Mouse (Mus musculus): ENCODE data around the gene Slc35b2. TPM values are rescaled to one million over a fixed set of nuclear protein-coding genes. Genes with fewer than 3 reads are reported as not detected.

The Slc35b2 gene
- polyA plus RNA-seq, 1 experiment from 2014 or later = 85.6 TPM

DNA sequence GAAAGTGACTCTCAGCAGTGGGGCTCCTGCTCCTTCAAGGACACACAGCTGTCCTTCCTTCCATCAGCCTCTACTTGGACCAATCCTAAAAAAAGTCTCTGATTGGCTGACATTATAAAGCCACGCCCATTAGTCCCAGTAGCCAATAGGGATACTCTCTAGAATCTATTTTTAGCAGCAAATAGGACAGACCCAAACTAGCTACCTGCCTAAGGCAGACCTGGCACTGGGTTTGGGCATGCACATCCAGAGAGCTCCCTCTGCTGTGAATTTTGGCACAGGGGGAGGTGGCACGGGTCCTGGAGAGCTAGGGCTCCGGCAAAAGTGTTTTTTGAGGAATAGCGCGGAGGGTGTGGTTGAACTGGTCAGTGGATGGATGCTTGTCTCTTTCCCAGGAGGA, 37.1 kb upstream of the Slc35b2 start:
- ATAC-seq (ENCODE audit: insufficient number of reproducible peaks, low FRiP score) = 0 out of 2 replicates have a peak, but pooled peaks have one; percentile 19
- Histone ChIP-seq H3K4me2 (peak overlapping the region; percentile 34; the same call in 1 of the 2 replicates), H3K36me3 (no peaks in the 10 kb centered on the region), H3K9me3 (replicated peaks) (no peaks in the 10 kb centered on the region), H3K4me3 (no peak overlapping the region), H3K27me3 (replicated peaks) (peaks cover 55% of the 10 kb centered on the region), H3K9ac (no peak overlapping the region), H3K4me1 (replicated peaks) (peaks cover 32% of the 10 kb centered on the region), H3K27ac (ENCODE audit: poor library complexity, severe bottlenecking) (no peak overlapping the region)
- 28% methylated on average over 5 of the region's 5 CpGs for WGBS

DNA sequence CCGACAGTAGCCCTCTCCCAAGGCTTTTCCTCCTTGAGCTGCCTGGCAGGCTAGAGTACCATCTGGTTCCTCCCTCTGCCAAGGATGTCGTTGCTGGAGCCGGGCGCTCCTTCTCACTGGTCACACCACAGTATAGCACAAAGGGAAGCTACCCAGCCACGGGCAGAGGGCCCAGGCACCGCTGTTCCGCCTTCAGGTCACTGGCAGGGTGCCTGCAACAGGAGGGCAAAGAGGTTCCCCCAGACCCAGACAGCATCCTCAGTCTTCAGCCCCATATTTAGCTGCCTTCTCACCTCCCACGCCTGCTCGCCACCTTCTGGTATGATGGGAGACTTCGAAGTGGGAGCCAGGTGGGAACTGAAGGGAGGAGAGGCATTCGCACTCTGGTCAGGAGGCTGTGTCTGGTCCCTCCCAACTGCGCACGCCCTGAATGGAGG, 33.3 kb upstream of the Slc35b2 start:
- Histone ChIP-seq H3K4me2 (no peak overlapping the region), H3K9me3 (replicated peaks) (no peaks in the 10 kb centered on the region), H3K4me1 (replicated peaks) (peaks cover 12% of the 10 kb centered on the region; the same call in 1 of the 2 replicates), H3K9ac (no peak overlapping the region), H3K36me3 (no peaks in the 10 kb centered on the region), H3K27ac (ENCODE audit: poor library complexity, severe bottlenecking) (no peak overlapping the region), H3K4me3 (no peak overlapping the region), H3K27me3 (replicated peaks) (peaks cover 68% of the 10 kb centered on the region)
- ATAC-seq (ENCODE audit: insufficient number of reproducible peaks, low FRiP score) = no peak
- 38% methylated on average over 13 of the region's 13 CpGs for WGBS

- ATAC-seq (ENCODE audit: insufficient number of reproducible peaks, low FRiP score) = no peak
Observed at GRCm38 (mm10) chr17:45532896-45533295, 30.8 kb upstream of the Slc35b2 start.

DNA sequence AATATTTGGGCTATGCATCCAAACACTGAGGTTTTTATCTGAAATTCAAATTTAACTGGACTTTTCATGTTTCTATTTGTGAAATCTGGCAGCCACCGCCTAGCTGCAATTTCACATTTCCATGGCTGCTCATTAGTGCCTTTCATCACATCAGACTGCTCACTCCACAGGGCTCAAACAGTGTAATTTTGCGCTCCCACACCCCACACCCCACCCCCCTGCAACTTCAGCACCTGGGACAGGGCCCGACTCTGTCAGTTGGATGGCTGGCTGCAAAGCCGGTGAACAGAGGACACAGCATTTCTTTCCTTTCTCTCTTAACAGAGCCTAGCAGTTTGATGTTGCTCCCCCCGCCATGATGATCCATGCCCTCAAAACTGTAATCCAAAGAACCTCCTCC, 27.4 kb upstream of the Slc35b2 start:
- H3K4me1 ChIP-seq (replicated peaks) = no peaks in the 10 kb centered on the region
- WGBS = 11% methylated on average over 5 of the region's 5 CpGs
- H3K36me3 ChIP-seq = no peaks in the 10 kb centered on the region
- 0 out of 2 replicates have a peak, but pooled peaks cover 3% of the 10 kb centered on the region for H3K9me3 ChIP-seq (replicated peaks)
- no peak overlapping the region for H3K4me3 ChIP-seq
- H3K27ac ChIP-seq (ENCODE audit: poor library complexity, severe bottlenecking) = no peak overlapping the region
- peaks cover 92% of the 10 kb centered on the region for H3K27me3 ChIP-seq (replicated peaks)
- no peak overlapping the region for H3K4me2 ChIP-seq
- ATAC-seq (ENCODE audit: insufficient number of reproducible peaks, low FRiP score) = no peak
- H3K9ac ChIP-seq = no peak overlapping the region

More at GRCm38 (mm10) chr17:45532896-45533295, 30.8 kb upstream of the Slc35b2 start:
- H3K4me1 ChIP-seq (replicated peaks) = no peaks in the 10 kb centered on the region
- no peak overlapping the region for H3K4me3 ChIP-seq
- no peak overlapping the region for H3K4me2 ChIP-seq
- 43% methylated on average over 15 of the region's 15 CpGs for WGBS
- H3K27ac ChIP-seq (ENCODE audit: poor library complexity, severe bottlenecking) = no peak overlapping the region
- H3K27me3 ChIP-seq (replicated peaks) = peaks cover 80% of the 10 kb centered on the region
- H3K9ac ChIP-seq = no peak overlapping the region
- H3K9me3 ChIP-seq (replicated peaks) = no peaks in the 10 kb centered on the region
- no peaks in the 10 kb centered on the region for H3K36me3 ChIP-seq

GRCm38 (mm10) chr17:45538394-45538793, 25.3 kb upstream of the Slc35b2 start:
- 54% methylated on average over 4 of the region's 4 CpGs for WGBS

GRCm38 (mm10) chr17:45539664-45540063, 24.0 kb upstream of the Slc35b2 start:
- Histone ChIP-seq H3K4me3 (no peak overlapping the region), H3K27me3 (replicated peaks) (peaks cover 99% of the 10 kb centered on the region), H3K4me2 (no peak overlapping the region), H3K9me3 (replicated peaks) (0 out of 2 replicates have a peak, but pooled peaks cover 3% of the 10 kb centered on the region), H3K9ac (no peak overlapping the region), H3K4me1 (replicated peaks) (peaks cover 10% of the 10 kb centered on the region), H3K27ac (ENCODE audit: poor library complexity, severe bottlenecking) (no peak overlapping the region), H3K36me3 (no peaks in the 10 kb centered on the region)
- WGBS = 62% methylated on average over 21 of the region's 21 CpGs
- no peak for ATAC-seq (ENCODE audit: insufficient number of reproducible peaks, low FRiP score)

More at GRCm38 (mm10) chr17:45538394-45538793, 25.3 kb upstream of the Slc35b2 start:
- H3K27ac ChIP-seq (ENCODE audit: poor library complexity, severe bottlenecking) = no peak overlapping the region
- ATAC-seq (ENCODE audit: insufficient number of reproducible peaks, low FRiP score) = no peak
- no peak overlapping the region for H3K4me2 ChIP-seq
- H3K36me3 ChIP-seq = no peaks in the 10 kb centered on the region
- 0 out of 2 replicates have a peak, but pooled peaks cover 3% of the 10 kb centered on the region for H3K9me3 ChIP-seq (replicated peaks)
- H3K4me3 ChIP-seq = no peak overlapping the region
- H3K9ac ChIP-seq = no peak overlapping the region
- no peaks in the 10 kb centered on the region for H3K4me1 ChIP-seq (replicated peaks)
- peaks cover 97% of the 10 kb centered on the region for H3K27me3 ChIP-seq (replicated peaks)

DNA sequence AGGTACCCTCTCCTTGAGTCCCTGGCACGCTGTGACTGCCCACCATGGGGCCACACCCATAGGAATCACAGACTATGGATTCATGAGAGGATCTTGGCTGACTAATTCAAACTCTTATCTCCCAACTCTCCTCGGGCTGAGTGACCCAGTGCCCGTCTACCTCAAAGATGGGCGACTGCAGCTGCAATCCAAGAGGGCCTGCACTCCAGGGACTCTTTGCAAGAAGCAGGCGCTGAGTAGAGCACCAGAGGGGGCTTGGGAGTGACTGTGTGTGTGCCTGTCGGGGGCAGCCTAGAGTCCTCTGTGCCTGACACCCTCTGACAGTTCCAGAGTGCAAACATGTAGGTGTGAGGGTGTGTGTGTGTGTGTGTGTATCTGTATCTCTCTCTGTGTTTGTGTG, 21.5 kb upstream of the Slc35b2 start:
- no peak for ATAC-seq (ENCODE audit: insufficient number of reproducible peaks, low FRiP score)

DNA sequence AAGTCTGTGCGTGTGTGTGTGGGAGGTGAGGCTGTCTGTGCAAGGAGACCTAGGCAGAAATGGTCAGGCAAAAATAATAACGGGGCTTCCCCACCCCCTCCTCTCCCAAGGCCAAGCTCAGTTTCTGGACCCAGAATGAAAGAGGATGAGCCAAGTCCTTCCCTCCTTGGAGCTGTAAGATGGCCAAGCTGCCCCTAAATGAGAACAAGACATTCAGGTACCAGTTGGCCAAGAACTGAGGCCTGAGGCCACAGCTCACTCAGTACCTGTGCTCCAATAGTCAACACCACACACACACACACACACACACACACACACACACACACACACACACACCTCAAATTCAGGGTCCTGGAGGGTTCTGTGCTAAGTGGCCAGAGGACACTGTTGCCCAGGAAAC, 21.0 kb upstream of the Slc35b2 start:
- Histone ChIP-seq H3K9me3 (replicated peaks) (0 out of 2 replicates have a peak, but pooled peaks cover 3% of the 10 kb centered on the region), H3K4me3 (no peak overlapping the region)
- WGBS = 75% methylated on average over 2 of the region's 2 CpGs

More for the DNA sequence above, 21.5 kb upstream of the Slc35b2 start:
- Histone ChIP-seq H3K4me2 (no peak overlapping the region), H3K4me1 (replicated peaks) (peaks cover 21% of the 10 kb centered on the region), H3K9ac (no peak overlapping the region), H3K9me3 (replicated peaks) (0 out of 2 replicates have a peak, but pooled peaks cover 3% of the 10 kb centered on the region), H3K27ac (ENCODE audit: poor library complexity, severe bottlenecking) (no peak overlapping the region), H3K27me3 (replicated peaks) (peaks cover 99% of the 10 kb centered on the region), H3K36me3 (no peaks in the 10 kb centered on the region), H3K4me3 (no peak overlapping the region)
- 22% methylated on average over 6 of the region's 6 CpGs for WGBS

DNA sequence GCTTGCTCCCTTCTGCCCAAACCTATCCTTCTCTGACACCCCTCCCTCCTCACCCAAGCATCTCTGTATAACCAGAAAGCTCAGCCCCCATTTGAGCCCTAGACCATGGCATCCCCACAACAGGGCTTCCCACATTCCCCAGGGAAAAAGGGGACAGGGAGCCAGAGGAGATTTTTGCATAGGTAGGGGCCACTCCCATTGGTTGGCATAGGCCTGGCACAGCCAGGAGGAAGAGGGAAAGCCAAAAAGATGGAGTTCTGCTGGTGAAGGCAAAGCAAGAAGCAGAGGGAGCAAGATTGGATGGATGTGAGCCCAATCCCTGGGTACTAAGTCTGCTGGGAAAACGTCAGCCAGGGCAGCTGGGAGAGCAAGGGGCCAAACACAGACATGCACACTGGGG, 20.6 kb upstream of the Slc35b2 start:
- Histone ChIP-seq H3K36me3 (no peaks in the 10 kb centered on the region), H3K4me3 (no peak overlapping the region), H3K9ac (no peak overlapping the region), H3K4me1 (replicated peaks) (peaks cover 21% of the 10 kb centered on the region), H3K9me3 (replicated peaks) (0 out of 2 replicates have a peak, but pooled peaks cover 3% of the 10 kb centered on the region), H3K4me2 (no peak overlapping the region), H3K27me3 (replicated peaks) (peaks cover 99% of the 10 kb centered on the region), H3K27ac (ENCODE audit: poor library complexity, severe bottlenecking) (no peak overlapping the region)
- ATAC-seq (ENCODE audit: insufficient number of reproducible peaks, low FRiP score) = no peak
- WGBS = 27% methylated on average over 1 of the region's 1 CpGs

More for the DNA sequence above, 21.0 kb upstream of the Slc35b2 start:
- Histone ChIP-seq H3K27ac (ENCODE audit: poor library complexity, severe bottlenecking) (no peak overlapping the region), H3K4me2 (no peak overlapping the region), H3K9ac (no peak overlapping the region), H3K4me1 (replicated peaks) (peaks cover 21% of the 10 kb centered on the region), H3K36me3 (no peaks in the 10 kb centered on the region), H3K27me3 (replicated peaks) (peaks cover 99% of the 10 kb centered on the region)
- no peak for ATAC-seq (ENCODE audit: insufficient number of reproducible peaks, low FRiP score)

GRCm38 (mm10) chr17:45544001-45544872, 19.4 kb upstream of the Slc35b2 start:
- H3K27ac ChIP-seq (ENCODE audit: poor library complexity, severe bottlenecking) = no peak overlapping the region
- H3K27me3 ChIP-seq (replicated peaks) = peaks cover 99% of the 10 kb centered on the region
- no peaks in the 10 kb centered on the region for H3K9me3 ChIP-seq (replicated peaks)
- ATAC-seq (ENCODE audit: insufficient number of reproducible peaks, low FRiP score) = no peak
- no peaks in the 10 kb centered on the region for H3K36me3 ChIP-seq
- peak overlapping the region; percentile 68 for H3K4me2 ChIP-seq
- H3K4me1 ChIP-seq (replicated peaks) = peaks cover 25% of the 10 kb centered on the region
- H3K4me3 ChIP-seq = peak overlapping the region; percentile 30
- no peak overlapping the region for H3K9ac ChIP-seq
- 4% methylated on average over 24 of the region's 24 CpGs for WGBS

- ATAC-seq (ENCODE audit: insufficient number of reproducible peaks, low FRiP score) = no peak
- Histone ChIP-seq H3K27me3 (replicated peaks) (peaks cover 99% of the 10 kb centered on the region), H3K4me3 (peak overlapping the region; percentile 30), H3K4me1 (replicated peaks) (peaks cover 28% of the 10 kb centered on the region), H3K9me3 (replicated peaks) (no peaks in the 10 kb centered on the region), H3K4me2 (peak overlapping the region; percentile 68), H3K9ac (no peak overlapping the region), H3K36me3 (no peaks in the 10 kb centered on the region), H3K27ac (ENCODE audit: poor library complexity, severe bottlenecking) (no peak overlapping the region)
- 2% methylated on average over 46 of the region's 46 CpGs for WGBS
Observed at GRCm38 (mm10) chr17:45544873-45545277, 18.8 kb upstream of the Slc35b2 start.
